Mouse (Mus musculus): ENCODE data around the gene Srgap3.

- TF ChIP-seq CTCF (IDR thresholded peaks at IDR 0.05; ENCODE audit: borderline replicate concordance, insufficient read depth, low read length), result no peak
- TF ChIP-seq POLR2A (IDR thresholded peaks at IDR 0.05; ENCODE audit: low read depth, low read length), result no peak
Measured at GRCm38 (mm10) chr6:112810521-112810830, 136.6 kb downstream of the Srgap3 start.

Data from embryonic fibroblast, embryonic 13.5 days (primary cell).